Mouse (Mus musculus): ENCODE measurements around the gene Wdr54. TPM values are rescaled to one million over a fixed set of nuclear protein-coding genes. Genes with fewer than 3 reads are reported as not detected.

The Wdr54 gene
- polyA plus RNA-seq, 1 experiment, result 0.89 TPM

DNA sequence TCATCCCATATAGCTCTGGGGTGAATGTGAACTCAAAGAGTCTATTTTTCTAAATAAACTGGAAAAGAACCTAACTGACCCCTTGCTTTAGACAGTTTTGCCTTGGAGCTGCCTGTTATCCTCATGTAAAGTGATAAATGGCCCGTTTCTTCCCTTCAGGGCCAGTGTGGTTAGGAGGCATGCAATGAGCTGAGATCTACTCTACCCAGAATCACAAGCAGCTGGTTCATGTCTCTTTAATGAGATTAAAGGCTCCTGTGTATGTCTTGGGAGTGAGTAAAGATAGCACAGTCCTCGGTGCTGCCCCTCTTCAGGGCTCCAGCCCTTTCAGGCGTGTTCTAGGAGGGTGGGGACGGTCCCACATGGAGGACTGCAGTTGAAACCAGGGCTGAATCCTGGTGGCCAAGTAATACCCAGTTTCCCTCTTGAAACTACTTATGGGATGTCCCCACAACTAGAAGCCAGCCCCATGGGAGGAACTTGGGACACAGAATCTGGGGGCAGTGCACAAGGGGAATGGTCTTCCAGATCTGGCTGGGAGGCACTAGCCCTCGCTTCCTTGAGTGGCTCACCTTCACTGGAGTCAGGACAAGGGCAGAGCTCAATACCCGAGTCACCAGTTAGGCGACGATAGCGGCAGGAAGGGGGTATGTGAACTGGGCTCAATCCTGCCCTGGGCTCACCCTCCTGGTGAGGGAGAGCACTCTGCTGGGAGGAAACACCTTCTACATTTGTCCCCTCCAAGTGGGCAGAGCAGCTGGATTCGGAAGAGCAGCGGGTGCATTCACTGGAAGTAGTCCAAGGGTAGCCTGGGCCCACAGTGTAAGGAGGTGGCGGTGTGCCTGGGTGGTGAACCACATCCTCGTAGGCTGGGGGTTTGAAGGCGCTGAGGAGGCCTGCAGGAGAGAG lies 37.1 kb downstream of the Wdr54 start:
- no peaks in the 10 kb centered on the region for H3K36me3 ChIP-seq (ENCODE audit: control insufficient read depth, insufficient read depth, low read length)
- H3K4me3 ChIP-seq (ENCODE audit: control insufficient read depth, insufficient read depth, low read length), result no peak overlapping the region
- 36% methylated on average over 14 of the region's 14 CpGs for WGBS
- no peaks in the 10 kb centered on the region for H3K27me3 ChIP-seq (ENCODE audit: control insufficient read depth, insufficient read depth, low read length)
- no peak overlapping the region for H3K27ac ChIP-seq (ENCODE audit: control insufficient read depth, insufficient read depth, low read length)
- TF ChIP-seq POLR2A (IDR thresholded peaks at IDR 0.05; ENCODE audit: control insufficient read depth, extremely low read depth, insufficient read depth, low read length, poor library complexity) (no peak), CTCF (IDR thresholded peaks at IDR 0.05; ENCODE audit: borderline replicate concordance, control insufficient read depth, extremely low read depth, insufficient read depth, low read length, poor library complexity) (no peak)
- H3K4me1 ChIP-seq (replicated peaks; ENCODE audit: control insufficient read depth, insufficient read depth, low read length), result peaks cover 35% of the 10 kb centered on the region
- peak; percentile 31 for DNase-seq

- no peak overlapping the region for H3K27ac ChIP-seq (ENCODE audit: control insufficient read depth, insufficient read depth, low read length)
- no peaks in the 10 kb centered on the region for H3K27me3 ChIP-seq (ENCODE audit: control insufficient read depth, insufficient read depth, low read length)
- TF ChIP-seq POLR2A (IDR thresholded peaks at IDR 0.05; ENCODE audit: control insufficient read depth, extremely low read depth, insufficient read depth, low read length, poor library complexity), result no peak
- TF ChIP-seq CTCF (IDR thresholded peaks at IDR 0.05; ENCODE audit: borderline replicate concordance, control insufficient read depth, extremely low read depth, insufficient read depth, low read length, poor library complexity), result no peak
- WGBS, result 97% methylated on average over 11 of the region's 11 CpGs
- peaks cover 32% of the 10 kb centered on the region for H3K4me1 ChIP-seq (replicated peaks; ENCODE audit: control insufficient read depth, insufficient read depth, low read length)
- H3K4me3 ChIP-seq (ENCODE audit: control insufficient read depth, insufficient read depth, low read length), result no peak overlapping the region
- DNase-seq, result no peak
- H3K36me3 ChIP-seq (ENCODE audit: control insufficient read depth, insufficient read depth, low read length), result no peaks in the 10 kb centered on the region
Measured at GRCm38 (mm10) chr6:83118369-83118768, 37.8 kb downstream of the Wdr54 start.

GRCm38 (mm10) chr6:83117616-83118015 lies 38.6 kb downstream of the Wdr54 start:
- no peak overlapping the region for H3K4me3 ChIP-seq (ENCODE audit: control insufficient read depth, insufficient read depth, low read length)

GRCm38 (mm10) chr6:83117165-83117438 lies 39.1 kb downstream of the Wdr54 start:
- Histone ChIP-seq H3K4me1 (replicated peaks; ENCODE audit: control insufficient read depth, insufficient read depth, low read length) (peaks cover 29% of the 10 kb centered on the region), H3K36me3 (ENCODE audit: control insufficient read depth, insufficient read depth, low read length) (no peaks in the 10 kb centered on the region), H3K4me3 (ENCODE audit: control insufficient read depth, insufficient read depth, low read length) (no peak overlapping the region), H3K27me3 (ENCODE audit: control insufficient read depth, insufficient read depth, low read length) (no peaks in the 10 kb centered on the region), H3K27ac (ENCODE audit: control insufficient read depth, insufficient read depth, low read length) (no peak overlapping the region)
- WGBS, result 93% methylated on average over 4 of the region's 4 CpGs
- DNase-seq, result no peak
- TF ChIP-seq POLR2A (IDR thresholded peaks at IDR 0.05; ENCODE audit: control insufficient read depth, extremely low read depth, insufficient read depth, low read length, poor library complexity) (no peak), CTCF (IDR thresholded peaks at IDR 0.05; ENCODE audit: borderline replicate concordance, control insufficient read depth, extremely low read depth, insufficient read depth, low read length, poor library complexity) (no peak)

More at GRCm38 (mm10) chr6:83117616-83118015, 38.6 kb downstream of the Wdr54 start:
- Histone ChIP-seq H3K36me3 (ENCODE audit: control insufficient read depth, insufficient read depth, low read length) (no peaks in the 10 kb centered on the region), H3K27ac (ENCODE audit: control insufficient read depth, insufficient read depth, low read length) (no peak overlapping the region), H3K4me1 (replicated peaks; ENCODE audit: control insufficient read depth, insufficient read depth, low read length) (peaks cover 32% of the 10 kb centered on the region), H3K27me3 (ENCODE audit: control insufficient read depth, insufficient read depth, low read length) (no peaks in the 10 kb centered on the region)
- WGBS, result 99% methylated on average over 13 of the region's 13 CpGs
- DNase-seq, result no peak
- TF ChIP-seq CTCF (IDR thresholded peaks at IDR 0.05; ENCODE audit: borderline replicate concordance, control insufficient read depth, extremely low read depth, insufficient read depth, low read length, poor library complexity) (no peak), POLR2A (IDR thresholded peaks at IDR 0.05; ENCODE audit: control insufficient read depth, extremely low read depth, insufficient read depth, low read length, poor library complexity) (no peak)

GRCm38 (mm10) chr6:83116373-83117164 lies 39.6 kb downstream of the Wdr54 start:
- 89% methylated on average over 11 of the region's 11 CpGs for whole genome bisulfite sequencing

GRCm38 (mm10) chr6:83115682-83116372 lies 40.4 kb downstream of the Wdr54 start:
- Histone ChIP-seq H3K4me3 (ENCODE audit: control insufficient read depth, insufficient read depth, low read length) (peak overlapping the region; percentile 84), H3K27ac (ENCODE audit: control insufficient read depth, insufficient read depth, low read length) (no peak overlapping the region), H3K27me3 (ENCODE audit: control insufficient read depth, insufficient read depth, low read length) (no peaks in the 10 kb centered on the region), H3K36me3 (ENCODE audit: control insufficient read depth, insufficient read depth, low read length) (no peaks in the 10 kb centered on the region), H3K4me1 (replicated peaks; ENCODE audit: control insufficient read depth, insufficient read depth, low read length) (peaks cover 27% of the 10 kb centered on the region)
- whole genome bisulfite sequencing, result 2% methylated on average over 45 of the region's 48 CpGs
- TF ChIP-seq CTCF (IDR thresholded peaks at IDR 0.05; ENCODE audit: borderline replicate concordance, control insufficient read depth, extremely low read depth, insufficient read depth, low read length, poor library complexity) (no peak), POLR2A (IDR thresholded peaks at IDR 0.05; ENCODE audit: control insufficient read depth, extremely low read depth, insufficient read depth, low read length, poor library complexity) (no peak)
- DNase-seq, result peak; percentile 42

More at GRCm38 (mm10) chr6:83116373-83117164, 39.6 kb downstream of the Wdr54 start:
- no peak for TF ChIP-seq POLR2A (IDR thresholded peaks at IDR 0.05; ENCODE audit: control insufficient read depth, extremely low read depth, insufficient read depth, low read length, poor library complexity)
- no peak for TF ChIP-seq CTCF (IDR thresholded peaks at IDR 0.05; ENCODE audit: borderline replicate concordance, control insufficient read depth, extremely low read depth, insufficient read depth, low read length, poor library complexity)
- H3K36me3 ChIP-seq (ENCODE audit: control insufficient read depth, insufficient read depth, low read length), result no peaks in the 10 kb centered on the region
- no peaks in the 10 kb centered on the region for H3K27me3 ChIP-seq (ENCODE audit: control insufficient read depth, insufficient read depth, low read length)
- DNase-seq, result no peak
- no peak overlapping the region for H3K4me3 ChIP-seq (ENCODE audit: control insufficient read depth, insufficient read depth, low read length)
- no peak overlapping the region for H3K27ac ChIP-seq (ENCODE audit: control insufficient read depth, insufficient read depth, low read length)
- H3K4me1 ChIP-seq (replicated peaks; ENCODE audit: control insufficient read depth, insufficient read depth, low read length), result peaks cover 28% of the 10 kb centered on the region

Measured in thymus, adult 2 months (tissue).